Mouse (Mus musculus): ENCODE data around the gene Lta. TPM values are rescaled to one million over a fixed set of nuclear protein-coding genes. Genes with fewer than 3 reads are reported as not detected.

The Lta gene
- total RNA-seq, 2 experiments from 2014 or later: 0.31 to 0.32 TPM

- DNase-seq (ENCODE audit: low spot score in 2 of 2): no peak
Measured at GRCm38 (mm10) chr17:35186681-35187080, 18.5 kb downstream of the Lta start.

- peak in 1 of 2 experiments; percentile 77 for DNase-seq (ENCODE audit: low spot score in 2 of 2)
Measured at GRCm38 (mm10) chr17:35185639-35186611, 19.2 kb downstream of the Lta start.

- no peak for DNase-seq (ENCODE audit: low spot score in 2 of 2)
Measured at GRCm38 (mm10) chr17:35180093-35180492, 25.1 kb downstream of the Lta start.

GRCm38 (mm10) chr17:35178528-35178927 lies 26.6 kb downstream of the Lta start:
- peak in 1 of 2 experiments; percentile 74 for DNase-seq (ENCODE audit: low spot score in 2 of 2)

- DNase-seq (ENCODE audit: low spot score in 2 of 2): no peak
Measured at GRCm38 (mm10) chr17:35175968-35176367, 29.2 kb downstream of the Lta start, which contains the start of gene Aif1. Aif1 (minus strand) TSS chr17:35176068.

GRCm38 (mm10) chr17:35175382-35175781 lies 29.8 kb downstream of the Lta start:
- no peak for DNase-seq (ENCODE audit: low spot score in 2 of 2)

- DNase-seq (ENCODE audit: low spot score in 2 of 2): no peak
Measured at GRCm38 (mm10) chr17:35174201-35174977, 30.8 kb downstream of the Lta start.

GRCm38 (mm10) chr17:35173329-35173728 lies 31.8 kb downstream of the Lta start:
- DNase-seq (ENCODE audit: low spot score in 2 of 2): no peak

- no peak for DNase-seq (ENCODE audit: low spot score in 2 of 2)
Measured at GRCm38 (mm10) chr17:35172445-35173234, 32.5 kb downstream of the Lta start.

GRCm38 (mm10) chr17:35168541-35169207 lies 36.5 kb downstream of the Lta start:
- DNase-seq (ENCODE audit: low spot score in 2 of 2): no peak

- DNase-seq (ENCODE audit: low spot score in 2 of 2): no peak
Measured at GRCm38 (mm10) chr17:35167794-35168193, 37.4 kb downstream of the Lta start.

GRCm38 (mm10) chr17:35166352-35167035 lies 38.7 kb downstream of the Lta start:
- DNase-seq (ENCODE audit: low spot score in 2 of 2): no peak

GRCm38 (mm10) chr17:35165451-35166155 lies 39.5 kb downstream of the Lta start:
- no peak for DNase-seq (ENCODE audit: low spot score in 2 of 2)

GRCm38 (mm10) chr17:35164568-35165450 lies 40.3 kb downstream of the Lta start, which contains the start of gene Prrc2a:
Prrc2a (minus strand) TSS chr17:35164897.
- peak; percentile 92 to 98 for DNase-seq (ENCODE audit: low spot score in 2 of 2)

- DNase-seq (ENCODE audit: low spot score in 2 of 2): no peak
Measured at GRCm38 (mm10) chr17:35164218-35164567, 41.0 kb downstream of the Lta start.

GRCm38 (mm10) chr17:35163326-35164081 lies 41.6 kb downstream of the Lta start:
- no peak for DNase-seq (ENCODE audit: low spot score in 2 of 2)

- DNase-seq (ENCODE audit: low spot score in 2 of 2): no peak
Measured at GRCm38 (mm10) chr17:35162730-35163129, 42.4 kb downstream of the Lta start.
